Mouse (Mus musculus) C2C12 (cell line): ENCODE data around the gene Ube2m. TPM values are rescaled to one million over a fixed set of nuclear protein-coding genes. Genes with fewer than 3 reads are reported as not detected.

Experiments
- H3K27me3 ChIP-seq: one replicate; pipeline ENCODE4 v1.6.1; 2011; ENCODE audit not compliant: control insufficient read depth, insufficient read depth, insufficient read length
- H3K36me3 ChIP-seq: one replicate; pipeline ENCODE4 v1.6.1; 2011; ENCODE audit not compliant: control insufficient read depth, insufficient read depth
- H3K4me3 ChIP-seq: one replicate; pipeline ENCODE4 v1.5.1; 2011; ENCODE audit warnings: mild to moderate bottlenecking, control low read depth; ENCODE audit not compliant: poor library complexity, insufficient read depth, severe bottlenecking
- H3K79me2 ChIP-seq: one replicate; pipeline ENCODE4 v1.6.1; 2011; ENCODE audit not compliant: control insufficient read depth, insufficient read depth
- H3K79me3 ChIP-seq: one replicate; pipeline ENCODE4 v1.6.1; 2011; ENCODE audit warnings: low read depth, control low read depth
- H3ac ChIP-seq: one replicate; pipeline ENCODE3; 2011; ENCODE audit warnings: low read depth; ENCODE audit not compliant: control insufficient read depth, insufficient read length
- CEBPB ChIP-seq: IDR thresholded peaks from one replicate; pipeline ENCODE4 v1.6.1; 2011; ENCODE audit warnings: low read depth, mild to moderate bottlenecking, control low read depth, moderate library complexity
- CTCF ChIP-seq: IDR thresholded peaks from one replicate; pipeline ENCODE4 v1.5.1; 2011; ENCODE audit not compliant: control insufficient read depth, insufficient read depth, insufficient read length
- FOSL1 ChIP-seq: IDR thresholded peaks from one replicate; pipeline ENCODE4 v1.8.0; 2011; ENCODE audit warnings: mild to moderate bottlenecking, low read length; ENCODE audit not compliant: poor library complexity, insufficient read depth, severe bottlenecking
- MAX ChIP-seq: IDR thresholded peaks from one replicate; pipeline ENCODE4 v1.6.1; 2011; ENCODE audit warnings: mild to moderate bottlenecking, control low read depth
- MYOD1 ChIP-seq: IDR thresholded peaks from one replicate; pipeline ENCODE4 v1.6.1; 2011; ENCODE audit warnings: low read depth; ENCODE audit not compliant: control insufficient read depth, insufficient read length
- MYOG ChIP-seq: IDR thresholded peaks from one replicate; pipeline ENCODE4 v1.6.1; 2011; ENCODE audit not compliant: control insufficient read depth, insufficient read length; ENCODE audit errors: extremely low read depth
- USF1 ChIP-seq: IDR thresholded peaks from one replicate; pipeline ENCODE4 v1.6.1; 2011; ENCODE audit warnings: low read depth, mild to moderate bottlenecking, control low read depth, moderate library complexity
- polyA plus RNA-seq: library from polyadenylated mRNA; unstranded; fragments of >200 nt; fragmentation: generic; extraction: Trizol; gene quantifications from one replicate; pipeline ENCODE4 v1.2.1, GENCODE M21; 2012; ENCODE audit warnings: missing spikeins

Gene Ube2m
- polyA plus RNA-seq, 1 experiment = 239 TPM

- H3K79me3 ChIP-seq = peaks cover 6% of the 10 kb centered on the region
- peaks cover 14% of the 10 kb centered on the region for H3K36me3 ChIP-seq
- peaks cover 14% of the 10 kb centered on the region for H3K79me2 ChIP-seq
- peak within 1 kb of the TSS; percentile 72 for H3ac ChIP-seq
- no peak for TF ChIP-seq CTCF
- no peak for TF ChIP-seq MYOD1
- TF ChIP-seq MYOG = no peak
- no peak for TF ChIP-seq USF1
- no peak for TF ChIP-seq CEBPB
- TF ChIP-seq FOSL1 = no peak
- TF ChIP-seq MAX = no peak
- H3K4me3 ChIP-seq = peak within 1 kb of the TSS; percentile 64
- no peaks in the 10 kb centered on the region for H3K27me3 ChIP-seq
Measured at GRCm38 (mm10) chr7:13010005-13010908, 27.8 kb downstream of the Ube2m start, which contains the start of gene Zbtb45. TSS of gene Zbtb45 (minus strand) at chr7:13010034.

DNA sequence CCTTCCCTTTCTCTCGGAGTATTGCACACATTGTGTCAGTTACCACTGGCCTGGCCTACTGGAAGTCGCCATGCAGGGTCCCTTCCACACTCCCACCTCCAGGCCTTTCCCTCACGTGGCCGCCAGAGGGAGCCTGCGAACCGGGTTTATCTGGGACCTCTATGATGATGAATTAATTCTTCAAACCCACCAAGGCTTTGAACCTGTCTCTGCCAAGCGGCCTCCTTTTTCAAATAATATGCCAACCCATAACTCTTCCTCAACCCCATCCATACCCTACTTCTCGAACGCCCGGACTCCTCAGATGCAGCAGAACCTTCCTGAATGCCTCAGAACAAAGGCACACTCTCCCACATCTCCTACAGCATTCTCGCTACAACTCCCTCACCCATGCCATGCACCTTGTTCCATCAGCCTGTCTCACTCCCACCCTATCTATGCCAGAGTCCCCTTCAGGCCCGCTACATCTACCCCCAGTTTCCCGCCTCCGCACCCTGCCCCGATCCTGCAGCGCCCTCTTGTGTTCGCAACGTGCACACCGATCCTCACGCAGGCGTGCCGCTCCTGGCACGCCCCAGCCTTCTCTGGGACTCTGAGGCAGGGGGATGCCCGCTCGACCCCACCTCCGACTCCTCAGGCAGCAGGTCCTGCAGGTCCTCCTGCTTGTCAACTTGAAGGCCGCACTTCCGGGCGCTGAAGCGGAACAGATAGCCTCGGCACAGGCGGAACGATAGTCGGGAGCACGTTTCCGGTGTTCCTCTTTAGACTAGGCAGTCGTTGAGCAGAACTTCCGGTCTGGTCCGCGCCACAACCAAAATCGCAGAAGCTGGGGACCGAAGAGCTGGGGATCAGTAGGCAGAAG, 28.7 kb downstream of the Ube2m start:
- no peak for TF ChIP-seq MYOD1
- TF ChIP-seq FOSL1 = no peak
- TF ChIP-seq MAX = peak; percentile 23
- TF ChIP-seq MYOG = no peak
- TF ChIP-seq CEBPB = no peak
- peak; percentile 95 for TF ChIP-seq CTCF
- TF ChIP-seq USF1 = no peak
- peak overlapping the region; percentile 64 for H3K4me3 ChIP-seq
- H3K79me2 ChIP-seq = peaks cover 14% of the 10 kb centered on the region
- H3ac ChIP-seq = peak overlapping the region; percentile 72
- no peaks in the 10 kb centered on the region for H3K27me3 ChIP-seq
- peaks cover 6% of the 10 kb centered on the region for H3K79me3 ChIP-seq
- H3K36me3 ChIP-seq = peaks cover 14% of the 10 kb centered on the region

- no peak overlapping the region for H3ac ChIP-seq
- H3K79me2 ChIP-seq = peaks cover 14% of the 10 kb centered on the region
- peaks cover 6% of the 10 kb centered on the region for H3K79me3 ChIP-seq
- H3K27me3 ChIP-seq = no peaks in the 10 kb centered on the region
- H3K4me3 ChIP-seq = no peak overlapping the region
- peaks cover 14% of the 10 kb centered on the region for H3K36me3 ChIP-seq
- TF ChIP-seq MAX (no peak), MYOD1 (no peak), USF1 (no peak), FOSL1 (no peak), MYOG (no peak), CTCF (no peak), CEBPB (no peak)
Measured at GRCm38 (mm10) chr7:13007341-13008092, 30.6 kb downstream of the Ube2m start.

DNA sequence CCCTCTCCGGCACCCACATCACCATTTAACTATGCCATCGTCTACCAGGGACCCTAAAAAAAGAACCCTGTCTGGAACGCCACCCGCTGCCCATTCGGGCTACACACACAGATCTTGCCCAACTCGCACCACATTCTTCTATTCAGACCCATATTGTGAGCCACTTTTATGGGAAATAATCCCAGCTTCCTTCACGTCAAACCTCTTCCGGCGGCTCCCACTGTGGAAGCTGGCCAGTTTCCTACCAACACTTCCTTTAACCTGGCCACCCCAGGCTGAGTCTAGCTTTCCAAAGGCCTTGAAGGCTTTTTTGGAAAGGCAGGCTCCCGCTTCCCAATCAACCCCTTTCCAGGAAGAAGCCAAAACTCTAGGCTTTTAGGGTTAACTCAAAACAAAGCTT, 31.5 kb downstream of the Ube2m start:
- Histone ChIP-seq H3K27me3 (no peaks in the 10 kb centered on the region), H3K79me2 (peaks cover 14% of the 10 kb centered on the region), H3K79me3 (peaks cover 6% of the 10 kb centered on the region), H3K4me3 (no peak overlapping the region), H3K36me3 (peaks cover 14% of the 10 kb centered on the region), H3ac (no peak overlapping the region)
- TF ChIP-seq CTCF = no peak
- no peak for TF ChIP-seq MAX
- TF ChIP-seq MYOG = no peak
- TF ChIP-seq CEBPB = no peak
- TF ChIP-seq USF1 = no peak
- no peak for TF ChIP-seq FOSL1
- TF ChIP-seq MYOD1 = no peak

DNA sequence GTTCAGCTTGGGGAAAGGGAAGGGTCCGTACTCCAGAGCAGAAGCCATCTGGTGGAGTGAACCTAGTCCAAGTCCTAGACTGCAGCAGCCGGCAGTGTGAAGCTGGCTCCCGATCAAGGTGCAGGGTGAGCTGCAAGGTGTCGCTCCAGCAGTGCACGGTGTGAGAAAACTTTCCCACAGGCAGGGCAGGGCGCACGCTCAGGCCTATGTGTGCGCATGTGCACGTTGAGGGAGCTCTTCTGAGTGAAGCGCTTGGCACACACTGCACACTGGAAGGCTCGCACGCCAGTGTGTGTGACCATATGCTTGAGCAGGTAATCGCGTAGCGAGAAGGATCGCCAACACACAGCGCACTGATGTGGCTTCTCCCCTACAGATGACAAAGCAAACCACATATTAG, 32.1 kb downstream of the Ube2m start:
- peaks cover 14% of the 10 kb centered on the region for H3K36me3 ChIP-seq
- no peak overlapping the region for H3ac ChIP-seq
- H3K79me2 ChIP-seq = peaks cover 14% of the 10 kb centered on the region
- no peak overlapping the region for H3K4me3 ChIP-seq
- peaks cover 6% of the 10 kb centered on the region for H3K79me3 ChIP-seq
- no peak for TF ChIP-seq MAX
- H3K27me3 ChIP-seq = no peaks in the 10 kb centered on the region
